Mouse (Mus musculus) kidney, embryonic 14.5 days (tissue): ENCODE results near the gene Tgm3. TPM values are rescaled to one million over a fixed set of nuclear protein-coding genes. Genes with fewer than 3 reads are reported as not detected.

Experiments
- ATAC-seq: fragments of 200-750 bp; cut with Nextera tagmentation; 2 replicates; pipeline ENCODE4 v1.8.0; 2017; ENCODE audit warnings: moderate number of reproducible peaks, mild to moderate bottlenecking, moderate TSS enrichment, moderate library complexity; ENCODE audit not compliant: low FRiP score, low TSS enrichment
- H3K27ac ChIP-seq: fragments of 300-500 bp; sonication (generic); 2 replicates; pipeline ENCODE4 v1.5.1; 2014; ENCODE audit warnings: low read depth, mild to moderate bottlenecking, low read length, moderate library complexity, mixed read lengths
- H3K27me3 ChIP-seq: fragments of 300-500 bp; sonication (generic); 2 replicates; pipeline ENCODE4 v1.6.1; 2014; ENCODE audit warnings: mild to moderate bottlenecking, low read length; ENCODE audit not compliant: control insufficient read depth, insufficient read depth
- H3K36me3 ChIP-seq: fragments of 300-500 bp; sonication (generic); 2 replicates; pipeline ENCODE4 v1.6.1; 2014; ENCODE audit warnings: low read length, mixed read lengths; ENCODE audit not compliant: control insufficient read depth, insufficient read depth
- H3K4me1 ChIP-seq: fragments of 300-500 bp; sonication (generic); 2 replicates; pipeline ENCODE4 v1.6.1; 2014; ENCODE audit warnings: low read length, mixed read lengths; ENCODE audit not compliant: control insufficient read depth, insufficient read depth
- H3K4me2 ChIP-seq: fragments of 300-500 bp; sonication (generic); replicated peaks from 2 replicates; pipeline ENCODE4 v1.6.1; 2014; ENCODE audit warnings: low read depth, mild to moderate bottlenecking, low read length
- H3K4me3 ChIP-seq: fragments of 300-500 bp; sonication (generic); 2 replicates; pipeline ENCODE4 v1.5.1; 2014; ENCODE audit warnings: mild to moderate bottlenecking, low read length
- H3K9ac ChIP-seq: fragments of 300-500 bp; sonication (generic); 2 replicates; pipeline ENCODE4 v1.6.1; 2014; ENCODE audit warnings: low read depth, mild to moderate bottlenecking, low read length, moderate library complexity
- H3K9me3 ChIP-seq: fragments of 300-500 bp; sonication (generic); 2 replicates; pipeline ENCODE4 v1.6.1; 2016; ENCODE audit warnings: low read length; ENCODE audit not compliant: control insufficient read depth
- WGBS: fragments of 180-500 bp; shearing (Covaris S2); extraction: QIAGEN DNeasy Blood & Tissue Kit; methylation state at CpG from one replicate; pipeline ENCODE4 v1.1.7; 2014; 5-methylcytosine and 5-hydroxymethylcytosine counted together
- polyA plus RNA-seq: library from polyadenylated mRNA; unstranded; fragments of >200 nt; fragmentation: Nextera tagmentation; extraction: Ambion mirVana; gene quantifications from 2 replicates; pipeline ENCODE4 v1.2.1, GENCODE M21; 2014

Gene Tgm3
- polyA plus RNA-seq, 1 experiment from 2014 or later, result not detected

GRCm38 (mm10) chr2:130009371-130009770, 2.8 kb upstream of the Tgm3 start:
- Histone ChIP-seq H3K36me3 (no peaks in the 10 kb centered on the region), H3K4me1 (no peaks in the 10 kb centered on the region), H3K27ac (no peak overlapping the region), H3K9ac (no peak overlapping the region), H3K27me3 (no peaks in the 10 kb centered on the region), H3K9me3 (no peaks in the 10 kb centered on the region), H3K4me3 (no peak overlapping the region), H3K4me2 (no peak overlapping the region)
- 85% methylated on average over 2 of the region's 2 CpGs for WGBS
- no peak for ATAC-seq

GRCm38 (mm10) chr2:130013646-130014045, 1.5 kb downstream of the Tgm3 start:
- Histone ChIP-seq H3K9ac (no peak overlapping the region), H3K4me3 (no peak overlapping the region), H3K27ac (no peak overlapping the region), H3K4me2 (no peak overlapping the region), H3K4me1 (no peaks in the 10 kb centered on the region), H3K27me3 (no peaks in the 10 kb centered on the region), H3K9me3 (no peaks in the 10 kb centered on the region), H3K36me3 (no peaks in the 10 kb centered on the region)
- no peak for ATAC-seq

- Histone ChIP-seq H3K4me1 (no peaks in the 10 kb centered on the region), H3K9me3 (no peaks in the 10 kb centered on the region), H3K9ac (no peak overlapping the region), H3K36me3 (no peaks in the 10 kb centered on the region), H3K27ac (no peak overlapping the region), H3K4me3 (no peak overlapping the region), H3K4me2 (no peak overlapping the region), H3K27me3 (no peaks in the 10 kb centered on the region)
- WGBS, result 66% methylated on average over 2 of the region's 2 CpGs
- no peak for ATAC-seq
These were observed 3.0 kb downstream of the Tgm3 start for GRCm38 (mm10) chr2:130015196-130015595.

- Histone ChIP-seq H3K9me3 (no peaks in the 10 kb centered on the region), H3K9ac (no peak overlapping the region), H3K27ac (no peak overlapping the region), H3K27me3 (no peaks in the 10 kb centered on the region), H3K4me3 (no peak overlapping the region), H3K4me1 (no peaks in the 10 kb centered on the region), H3K4me2 (no peak overlapping the region), H3K36me3 (no peaks in the 10 kb centered on the region)
- 89% methylated on average over 2 of the region's 2 CpGs for WGBS
- no peak for ATAC-seq
These were observed 5.9 kb downstream of the Tgm3 start for GRCm38 (mm10) chr2:130018084-130018483.

- Histone ChIP-seq H3K27ac (no peak overlapping the region), H3K4me2 (no peak overlapping the region), H3K27me3 (no peaks in the 10 kb centered on the region), H3K4me1 (no peaks in the 10 kb centered on the region), H3K9ac (no peak overlapping the region), H3K36me3 (no peaks in the 10 kb centered on the region), H3K4me3 (no peak overlapping the region), H3K9me3 (no peaks in the 10 kb centered on the region)
- no peak for ATAC-seq
- WGBS, result 66% methylated on average over 4 of the region's 4 CpGs
These were observed 15.7 kb downstream of the Tgm3 start for GRCm38 (mm10) chr2:130027890-130028289.

GRCm38 (mm10) chr2:130029826-130030225, 17.7 kb downstream of the Tgm3 start:
- Histone ChIP-seq H3K9ac (no peak overlapping the region), H3K9me3 (no peaks in the 10 kb centered on the region), H3K27me3 (no peaks in the 10 kb centered on the region), H3K27ac (no peak overlapping the region), H3K4me3 (no peak overlapping the region), H3K36me3 (no peaks in the 10 kb centered on the region), H3K4me2 (no peak overlapping the region), H3K4me1 (no peaks in the 10 kb centered on the region)
- no peak for ATAC-seq
- WGBS, result 88% methylated on average over 11 of the region's 11 CpGs

- no peak overlapping the region for H3K4me3 ChIP-seq
- no peaks in the 10 kb centered on the region for H3K9me3 ChIP-seq
- 76% methylated on average over 3 of the region's 3 CpGs for WGBS
- no peaks in the 10 kb centered on the region for H3K27me3 ChIP-seq
- H3K4me2 ChIP-seq, result no peak overlapping the region
- H3K36me3 ChIP-seq, result no peaks in the 10 kb centered on the region
- no peaks in the 10 kb centered on the region for H3K4me1 ChIP-seq
- no peak overlapping the region for H3K9ac ChIP-seq
- no peak overlapping the region for H3K27ac ChIP-seq
- no peak for ATAC-seq
These were observed 20.5 kb downstream of the Tgm3 start for GRCm38 (mm10) chr2:130032661-130033060.

- 81% methylated on average over 8 of the region's 8 CpGs for WGBS
- Histone ChIP-seq H3K27me3 (no peaks in the 10 kb centered on the region), H3K4me3 (no peak overlapping the region), H3K9me3 (no peaks in the 10 kb centered on the region), H3K9ac (no peak overlapping the region), H3K27ac (no peak overlapping the region), H3K36me3 (no peaks in the 10 kb centered on the region), H3K4me2 (no peak overlapping the region), H3K4me1 (no peaks in the 10 kb centered on the region)
- no peak for ATAC-seq
These were observed 24.7 kb downstream of the Tgm3 start for GRCm38 (mm10) chr2:130036846-130037245.

- Histone ChIP-seq H3K4me3 (no peak overlapping the region), H3K9me3 (no peaks in the 10 kb centered on the region), H3K27me3 (no peaks in the 10 kb centered on the region), H3K4me2 (no peak overlapping the region), H3K9ac (no peak overlapping the region), H3K4me1 (no peaks in the 10 kb centered on the region), H3K27ac (no peak overlapping the region), H3K36me3 (no peaks in the 10 kb centered on the region)
- 49% methylated on average over 3 of the region's 3 CpGs for WGBS
- ATAC-seq, result no peak
These were observed 26.8 kb downstream of the Tgm3 start for GRCm38 (mm10) chr2:130038971-130039370.
